Mouse (Mus musculus) frontal cortex, postnatal 14 days (tissue): ENCODE measurements at regions not wholly inside any gene's neighbourhood (a gene's known extent, or its start where the extent isn't known, plus 50 kb on each side); places are given as distances from the start of the nearest gene placed in this dataset.

ENCODE experiments used
- DNase-seq, 2 experiments: peaks; one replicate each; pipeline ENCODE4 v3.0.0; 2022; ENCODE audit warnings: low spot score in 2 of 2

- DNase-seq, result no peak
Measured at GRCm38 (mm10) chr15:96124397-96124796, 162.9 kb upstream of the Arid2 start.

DNA sequence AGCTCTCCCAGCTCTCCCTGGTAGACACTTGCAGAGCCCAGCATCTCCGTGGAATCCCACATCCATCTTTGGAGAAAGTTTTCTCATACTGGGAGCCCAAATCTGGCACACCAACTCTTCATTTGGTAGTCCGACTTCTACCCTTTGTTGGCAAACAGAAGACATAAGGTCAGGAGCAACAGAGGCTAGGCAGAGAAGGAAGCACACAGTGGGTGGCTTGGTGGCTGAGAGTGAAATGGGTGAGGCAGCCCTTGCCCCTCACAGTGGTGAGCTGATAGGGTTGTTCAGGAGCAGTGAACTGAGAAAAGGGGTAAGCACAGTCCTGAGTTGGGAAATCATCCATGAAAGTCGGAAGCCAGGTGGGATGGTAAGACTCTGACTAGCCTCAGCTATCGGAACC lies 157.6 kb upstream of the Arid2 start:
- no peak for DNase-seq

DNA sequence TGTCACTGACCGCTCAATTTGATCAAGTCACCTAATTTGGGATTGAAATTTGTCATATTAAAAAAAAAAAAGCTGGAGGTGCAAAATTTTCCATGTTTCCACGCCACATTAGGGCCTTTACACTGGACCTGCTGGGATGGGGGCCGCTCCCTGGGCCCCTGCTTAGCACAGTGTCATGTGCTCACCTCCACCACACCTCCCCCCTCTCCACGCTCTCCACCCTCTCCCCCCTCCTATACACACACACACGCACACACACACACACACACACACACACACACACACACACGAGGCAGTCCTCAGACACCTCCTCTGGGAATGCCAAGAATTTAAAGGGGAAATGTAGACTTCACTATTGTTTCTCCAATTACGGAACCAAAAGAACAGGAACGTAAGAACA lies 156.8 kb upstream of the Arid2 start:
- no peak for DNase-seq

DNA sequence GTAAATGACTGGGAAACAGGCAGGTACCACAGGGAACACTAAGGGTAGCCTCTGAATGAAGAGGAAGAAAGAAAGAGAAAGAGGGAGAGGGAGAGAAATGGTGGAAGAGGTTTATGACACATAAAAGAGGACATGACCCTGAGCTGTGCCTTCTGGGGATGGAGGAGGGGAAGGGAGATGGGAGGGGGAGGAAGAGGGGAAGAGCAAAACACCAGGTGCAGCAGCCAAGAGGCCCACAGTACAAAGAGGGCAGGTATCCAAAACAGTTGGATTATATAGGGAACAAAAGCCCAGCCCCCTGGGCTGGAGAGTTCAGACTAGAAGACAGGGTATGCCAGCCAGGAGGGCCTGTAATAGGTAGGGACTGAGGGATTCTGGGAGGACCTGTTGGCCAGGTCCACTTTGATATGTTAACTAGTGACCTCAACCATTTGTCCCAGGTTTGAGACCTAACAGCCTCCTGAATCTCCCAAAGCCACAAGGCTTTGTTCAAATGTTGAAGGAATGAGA lies 155.7 kb upstream of the Arid2 start:
- no peak for DNase-seq

DNA sequence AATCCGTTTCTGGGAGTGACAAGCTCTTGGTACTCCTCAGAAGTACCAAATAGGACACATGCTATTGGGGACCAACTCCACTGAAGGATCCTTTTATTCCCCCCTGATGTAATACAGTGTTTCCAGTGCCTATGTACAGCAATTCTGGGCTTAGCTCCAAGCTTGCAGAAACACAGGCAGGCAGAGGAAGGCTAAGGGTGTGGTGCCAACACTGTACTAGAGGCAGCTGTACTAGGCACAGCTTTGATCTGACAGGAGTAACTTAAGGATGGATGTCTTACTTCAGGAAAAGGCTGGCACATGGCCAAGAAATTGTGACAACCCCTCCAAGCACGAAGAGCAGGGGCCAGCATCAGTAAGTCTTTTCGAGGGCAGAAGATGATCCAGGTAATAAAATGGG lies 154.7 kb upstream of the Arid2 start:
- peak in 1 of 2 experiments; percentile 12 for DNase-seq

- no peak for DNase-seq
Measured at GRCm38 (mm10) chr15:96135250-96135731, 152.0 kb upstream of the Arid2 start.

- DNase-seq, result no peak
Measured at GRCm38 (mm10) chr15:96135816-96136215, 151.5 kb upstream of the Arid2 start.

DNA sequence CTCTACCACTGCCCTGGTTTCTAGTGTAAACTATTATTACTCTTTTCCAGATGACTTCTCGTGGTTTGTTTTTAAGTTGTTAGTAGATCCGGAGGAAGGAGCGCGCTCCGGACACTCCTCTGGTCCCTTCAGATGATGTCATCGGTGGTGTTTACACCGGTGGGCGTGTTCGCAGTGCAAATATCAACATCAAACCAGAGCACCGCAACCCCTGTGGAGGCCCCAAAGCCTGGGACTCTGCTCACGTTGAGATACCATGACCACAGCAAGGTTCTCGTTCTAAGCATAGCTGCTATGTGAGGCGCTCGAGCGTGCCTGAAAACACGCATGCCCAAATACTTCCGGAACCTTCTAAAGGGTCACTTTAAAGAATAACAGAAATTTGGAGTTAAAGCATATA lies 149.8 kb upstream of the Arid2 start:
- DNase-seq, result no peak

GRCm38 (mm10) chr15:96137945-96138344 lies 149.4 kb upstream of the Arid2 start:
- DNase-seq, result no peak

- no peak for DNase-seq
Measured at GRCm38 (mm10) chr15:96153489-96153888, 133.8 kb upstream of the Arid2 start.

DNA sequence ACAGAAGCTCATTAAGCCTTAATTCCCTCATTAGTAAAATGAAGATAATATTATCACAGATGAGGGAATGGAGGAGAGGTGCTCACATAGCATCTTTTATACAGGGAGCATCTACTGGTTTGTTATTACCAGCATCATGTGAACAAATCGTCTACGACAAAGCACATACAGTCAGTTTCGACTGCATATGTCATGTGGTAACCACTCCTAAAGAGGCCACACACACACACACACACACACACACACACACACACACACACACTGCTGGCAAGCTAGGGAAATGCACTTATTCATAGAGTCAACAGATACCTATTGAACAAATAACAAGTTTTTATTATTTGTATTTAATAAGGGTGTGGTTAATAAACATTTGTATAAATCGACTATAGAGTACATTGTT lies 129.0 kb upstream of the Arid2 start:
- DNase-seq, result no peak

DNA sequence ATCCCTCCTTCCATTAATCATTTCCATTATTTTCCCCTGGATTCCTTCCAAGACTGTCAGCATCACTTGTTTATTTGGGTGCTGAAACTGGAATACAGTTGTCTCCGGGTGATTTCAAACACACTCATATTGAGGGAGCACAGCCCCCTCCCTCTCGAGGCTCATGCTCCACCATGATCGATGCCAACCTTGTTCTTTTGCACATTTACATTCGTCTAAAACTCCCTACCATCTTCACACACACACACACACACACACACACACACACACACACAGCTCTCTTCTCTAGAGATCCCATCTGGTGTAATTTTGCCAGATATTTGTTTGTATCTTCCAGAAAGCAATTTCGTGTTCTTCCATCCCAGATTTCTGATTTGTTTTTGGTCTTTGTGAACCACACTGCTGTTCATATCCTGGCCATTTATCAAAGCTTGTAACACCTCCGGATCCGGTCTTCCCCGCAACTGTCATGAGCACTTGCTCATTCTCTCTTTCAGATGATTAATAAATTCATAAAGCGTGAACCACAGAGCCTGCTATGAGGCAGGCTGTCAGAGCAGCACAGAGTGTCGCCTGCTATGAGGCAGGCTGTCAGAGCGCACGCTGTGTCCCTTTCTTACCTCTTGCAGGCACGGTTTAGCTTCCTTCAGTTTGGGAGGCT lies 122.4 kb upstream of the Arid2 start:
- no peak for DNase-seq

- DNase-seq, result no peak
Measured at GRCm38 (mm10) chr15:96167256-96167655, 120.1 kb upstream of the Arid2 start.

GRCm38 (mm10) chr15:96169726-96170467 lies 117.4 kb upstream of the Arid2 start:
- no peak for DNase-seq

DNA sequence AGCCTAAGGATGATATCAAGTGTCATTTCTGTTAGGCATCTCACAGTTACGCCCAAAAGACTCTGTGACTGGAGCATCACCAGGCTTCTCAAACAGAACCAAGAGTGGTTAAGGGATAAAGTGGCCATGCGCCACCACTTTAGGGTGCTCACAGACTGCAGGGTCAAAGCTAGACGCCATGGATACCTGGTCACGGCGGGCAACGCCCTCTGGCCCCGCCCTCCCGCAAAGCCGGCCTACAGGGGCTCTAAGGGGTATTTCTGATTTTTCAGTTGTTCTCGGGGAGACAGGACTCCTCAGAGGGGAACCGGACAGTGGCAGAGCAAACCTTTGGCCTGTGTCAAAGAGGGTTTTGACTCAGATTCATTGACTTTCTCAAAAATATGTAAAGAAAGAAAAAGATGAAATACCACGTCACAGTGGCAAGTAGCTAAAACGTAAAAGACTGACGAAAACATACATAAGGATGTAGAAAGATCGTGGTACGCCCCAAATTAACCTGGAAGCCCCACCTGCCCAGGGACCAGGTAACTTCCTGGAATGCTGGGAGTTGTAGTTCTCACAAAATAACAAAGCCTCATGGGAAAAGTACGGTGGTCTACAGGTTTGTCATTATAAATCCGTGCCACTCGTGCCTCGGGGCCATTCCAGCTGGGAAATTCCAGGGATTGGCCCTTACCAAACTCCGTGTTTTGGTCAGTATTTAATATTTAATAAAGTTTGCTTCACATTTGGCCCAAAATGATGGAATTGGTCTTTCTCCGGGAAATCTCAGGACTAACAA lies 116.1 kb upstream of the Arid2 start:
- DNase-seq, result no peak

- DNase-seq, result no peak
Measured at GRCm38 (mm10) chr15:96177911-96178310, 109.4 kb upstream of the Arid2 start.

GRCm38 (mm10) chr15:96178374-96179109 lies 108.8 kb upstream of the Arid2 start:
- no peak for DNase-seq

- DNase-seq, result no peak
Measured at GRCm38 (mm10) chr15:96179511-96179910, 107.8 kb upstream of the Arid2 start.

- no peak for DNase-seq
Measured at GRCm38 (mm10) chr15:96180036-96180435, 107.3 kb upstream of the Arid2 start.

DNA sequence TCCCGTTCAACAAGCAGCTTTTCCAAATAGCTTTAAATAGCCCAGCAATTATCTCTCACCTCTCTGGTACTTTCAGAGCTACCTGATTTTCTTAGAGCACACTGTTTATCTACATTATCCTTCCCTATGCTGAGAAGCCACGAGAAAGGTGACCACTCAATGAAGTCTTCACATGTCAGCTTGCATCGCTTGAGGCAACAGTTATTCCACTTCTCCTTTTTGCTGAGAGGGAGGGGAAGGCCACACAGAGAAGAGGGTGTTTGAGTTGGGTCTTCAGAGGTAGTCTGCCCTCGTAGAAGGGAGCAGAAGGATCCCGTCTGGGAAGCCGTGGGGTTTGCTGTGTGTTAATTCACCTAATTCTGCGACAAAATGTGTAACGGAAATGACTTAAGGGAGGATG lies 106.3 kb upstream of the Arid2 start:
- DNase-seq, result no peak

DNA sequence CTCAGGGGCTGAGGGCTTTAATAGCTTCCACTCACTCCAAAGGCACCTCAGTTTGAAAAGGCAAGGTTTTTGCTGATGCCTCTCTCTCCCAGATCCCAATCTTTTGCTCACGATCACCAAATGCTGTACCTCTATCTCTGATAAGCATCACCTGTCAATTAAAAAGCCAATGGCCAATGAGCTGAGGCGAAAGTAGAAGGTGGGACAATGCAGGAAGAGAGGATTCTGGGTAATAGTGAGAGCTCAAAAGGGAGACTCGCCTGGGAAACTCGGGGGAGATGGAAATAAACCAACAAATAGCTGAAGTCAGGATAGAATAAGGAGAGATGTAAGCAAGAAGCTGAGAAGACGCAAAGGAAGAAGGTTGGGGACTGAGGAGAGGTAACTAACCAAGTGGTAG lies 105.0 kb upstream of the Arid2 start:
- DNase-seq, result no peak

- no peak for DNase-seq
Measured at GRCm38 (mm10) chr15:96183069-96183468, 104.2 kb upstream of the Arid2 start.
